Mouse (Mus musculus) CH12.LX (cell line): ENCODE measurements around the gene 4930503B20Rik. TPM values are rescaled to one million over a fixed set of nuclear protein-coding genes. Genes with fewer than 3 reads are reported as not detected.

Source experiments
- DNase-seq: peaks from one replicate; pipeline ENCODE4 v3.0.0-alpha.2; 2013; ENCODE audit errors: extremely low read depth
- H3K27ac ChIP-seq: 2 replicates; pipeline ENCODE4 v1.5.1; 2012; ENCODE audit warnings: low read depth, mild to moderate bottlenecking, control low read depth, moderate library complexity; ENCODE audit not compliant: insufficient read depth
- H3K27me3 ChIP-seq: replicated peaks from 2 replicates; pipeline ENCODE3; 2012; ENCODE audit warnings: inconsistent platforms
- H3K36me3 ChIP-seq, 2 experiments: replicated peaks in 1 of 2; 2 replicates each; pipeline versions ENCODE3 to v1.6.1; 2012; ENCODE audit warnings: inconsistent platforms in 1 of 2, low read length in 1 of 2, mild to moderate bottlenecking in 1 of 2, mixed read lengths in 1 of 2, moderate library complexity in 1 of 2; ENCODE audit not compliant: control insufficient read depth in 1 of 2, insufficient read depth in 1 of 2
- H3K4me1 ChIP-seq, 2 experiments: 2 replicates each; pipeline ENCODE4 v1.6.1; 2012; ENCODE audit warnings: inconsistent platforms in 1 of 2, moderate library complexity in 1 of 2; ENCODE audit not compliant: insufficient read depth in 2 of 2, control insufficient read depth in 1 of 2
- H3K4me2 ChIP-seq: 2 replicates; pipeline ENCODE4 v1.6.1; 2012; ENCODE audit warnings: low read depth, mild to moderate bottlenecking, control low read depth; ENCODE audit not compliant: poor library complexity, insufficient read depth, severe bottlenecking
- H3K4me3 ChIP-seq, 3 experiments: fragments of 150-350 bp in 1 of 3; sonication (generic) in 1 of 3; replicated peaks in 1 of 3; 2 replicates each; pipeline versions ENCODE3 to v1.5.1; 2011 to 2012; ENCODE audit warnings: low read depth in 2 of 3, low read length in 2 of 3, mild to moderate bottlenecking in 2 of 3, moderate library complexity in 2 of 3, control low read depth in 1 of 3, improper control_type of control experiment in 1 of 3, inconsistent platforms in 1 of 3, mixed read lengths in 1 of 3; ENCODE audit not compliant: poor library complexity in 1 of 3
- H3K79me2 ChIP-seq: replicated peaks from 2 replicates; pipeline ENCODE4 v1.6.1; 2012; ENCODE audit warnings: mild to moderate bottlenecking, moderate library complexity; ENCODE audit not compliant: control insufficient read depth, poor library complexity, insufficient read depth, severe bottlenecking; ENCODE audit errors: extremely low read depth
- H3K9ac ChIP-seq: 2 replicates; pipeline ENCODE4 v1.6.1; 2012; ENCODE audit warnings: low read depth, mild to moderate bottlenecking, control low read depth, moderate library complexity; ENCODE audit not compliant: insufficient read depth
- H3K9me3 ChIP-seq: replicated peaks from 2 replicates; pipeline ENCODE3; 2012; ENCODE audit warnings: low read length, inconsistent platforms, mixed read lengths
- BHLHE40 ChIP-seq: IDR thresholded peaks from 2 replicates; pipeline ENCODE4 v1.6.1; 2011; ENCODE audit warnings: mild to moderate bottlenecking, low read depth, low read length, improper control_type of control experiment
- CHD2 ChIP-seq: IDR thresholded peaks from 2 replicates; pipeline ENCODE4 v1.6.1; 2011; ENCODE audit warnings: low read length, improper control_type of control experiment
- CTCF ChIP-seq, 2 experiments: IDR thresholded peaks in 1 of 2; conservative IDR thresholded peaks in 1 of 2; 2 replicates each; pipeline ENCODE4 v1.5.1; 2011 to 2012; ENCODE audit warnings: low read depth in 2 of 2, low read length in 2 of 2, improper control_type of control experiment in 1 of 2, inconsistent platforms in 1 of 2, mild to moderate bottlenecking in 1 of 2, moderate library complexity in 1 of 2
- ELF1 ChIP-seq: IDR thresholded peaks from 2 replicates; pipeline ENCODE4 v1.6.1; 2014; ENCODE audit warnings: low read depth, mild to moderate bottlenecking, inconsistent platforms, low read length, improper control_type of control experiment
- ETS1 ChIP-seq: conservative IDR thresholded peaks from 2 replicates; pipeline ENCODE4 v1.6.1; 2012; ENCODE audit warnings: low read depth, mild to moderate bottlenecking, inconsistent platforms, low read length, improper control_type of control experiment, moderate library complexity
- GABPA ChIP-seq: IDR thresholded peaks from 2 replicates; pipeline ENCODE4 v1.6.1; 2012; ENCODE audit warnings: low read depth, low read length, improper control_type of control experiment, inconsistent platforms; ENCODE audit not compliant: insufficient replicate concordance
- IRF4 ChIP-seq: IDR thresholded peaks from 2 replicates; pipeline ENCODE4 v1.6.1; 2014; ENCODE audit warnings: low read depth, mild to moderate bottlenecking, inconsistent platforms, low read length, improper control_type of control experiment
- MAFK ChIP-seq: IDR thresholded peaks from 2 replicates; pipeline ENCODE4 v1.6.1; 2011; ENCODE audit warnings: low read length, improper control_type of control experiment; ENCODE audit not compliant: insufficient replicate concordance
- MAX ChIP-seq: IDR thresholded peaks from 2 replicates; pipeline ENCODE4 v1.6.1; 2011; ENCODE audit warnings: low read length, improper control_type of control experiment
- MYC ChIP-seq: IDR thresholded peaks from 2 replicates; pipeline ENCODE4 v1.6.1; 2011; ENCODE audit warnings: low read depth, mild to moderate bottlenecking, improper control_type of control experiment, low read length
- NRF1 ChIP-seq: IDR thresholded peaks from 2 replicates; pipeline ENCODE4 v1.6.1; 2014; ENCODE audit warnings: low read depth, mild to moderate bottlenecking, inconsistent platforms, low read length, improper control_type of control experiment, moderate library complexity
- PAX5 ChIP-seq: IDR thresholded peaks from 2 replicates; pipeline ENCODE4 v1.6.1; 2012; ENCODE audit warnings: low read length, inconsistent platforms, mixed read lengths
- POLR2AphosphoS2 ChIP-seq: IDR thresholded peaks from 2 replicates; pipeline ENCODE4 v1.6.1; 2011; ENCODE audit warnings: low read depth, low read length, improper control_type of control experiment
- SMC3 ChIP-seq: IDR thresholded peaks from 2 replicates; pipeline ENCODE4 v1.6.1; 2011; ENCODE audit warnings: low read depth, low read length, improper control_type of control experiment
- TCF12 ChIP-seq: IDR thresholded peaks from 2 replicates; pipeline ENCODE4 v1.6.1; 2014; ENCODE audit warnings: low read depth, mild to moderate bottlenecking, inconsistent platforms, low read length, improper control_type of control experiment
- USF1 ChIP-seq: IDR thresholded peaks from 2 replicates; pipeline ENCODE4 v1.6.1; 2014; ENCODE audit warnings: low read depth, mild to moderate bottlenecking, inconsistent platforms, low read length, improper control_type of control experiment
- ZKSCAN1 ChIP-seq: IDR thresholded peaks from 2 replicates; pipeline ENCODE4 v1.6.1; 2012; ENCODE audit warnings: low read depth, inconsistent platforms, low read length, improper control_type of control experiment, borderline replicate concordance
- ZMIZ1 ChIP-seq: IDR thresholded peaks from 2 replicates; pipeline ENCODE4 v1.6.1; 2012; ENCODE audit warnings: low read depth, mild to moderate bottlenecking, inconsistent platforms, low read length, improper control_type of control experiment
- ZNF384 ChIP-seq: IDR thresholded peaks from 2 replicates; pipeline ENCODE4 v1.6.1; 2012; ENCODE audit warnings: low read depth, low read length, improper control_type of control experiment, inconsistent platforms
- dilution Hi-C: fragments of 300-500 bp; cut with MboI; formaldehyde crosslinking; loops from 2 replicates; pipeline ENCODE4 v1.14.3; 2020; ENCODE audit warnings: low sequenced_read_pairs; ENCODE audit not compliant: extremely low pct_unique_long_range_greater_than_20kb, extremely low pct_ligation_motif_present
- in situ Hi-C: fragments of 300-500 bp; cut with MboI; formaldehyde crosslinking; loops from 3 replicates; pipeline ENCODE4 v1.14.3; 2019; ENCODE audit warnings: low sequenced_read_pairs, low pct_ligation_motif_present, low pct_unique_long_range_greater_than_20kb, mixed read lengths
- polyA plus RNA-seq: library from polyadenylated mRNA; unstranded; fragments of >175 nt; gene quantifications from 2 replicates; pipeline ENCODE4 v1.2.1, GENCODE M21; 2012; ENCODE audit warnings: low read depth; ENCODE audit not compliant: insufficient read length
- total RNA-seq, 2 experiments: library from RNA; depleted of rRNA; stranded (reverse); fragments of 300-350 nt in 1 of 2; fragments of >200 nt in 1 of 2; gene quantifications; 2 replicates each; pipeline ENCODE4 v1.2.3; 2012 to 2014

The 4930503B20Rik gene
- total and polyA plus RNA-seq, 3 experiments: not detected

DNA sequence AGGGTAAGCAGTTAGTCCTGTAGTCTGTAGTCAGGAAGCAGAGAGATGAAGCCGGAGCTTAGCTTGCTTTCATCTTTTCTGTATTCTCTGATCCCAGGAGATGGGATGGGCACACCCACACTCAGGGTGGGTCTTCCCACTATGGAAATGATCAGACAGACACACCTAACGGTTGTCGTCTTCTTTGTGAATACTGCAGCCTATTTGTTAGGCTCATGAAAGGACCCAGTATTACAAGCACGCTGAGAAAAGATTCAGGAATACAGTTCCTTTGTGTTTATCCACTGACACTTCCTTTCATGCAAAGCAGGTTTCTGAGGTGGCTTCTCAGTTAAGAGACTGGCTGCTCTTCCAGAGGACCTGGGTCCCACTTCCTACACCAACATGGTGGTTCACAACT is 39.9 kb downstream of the 4930503B20Rik start:
- in situ Hi-C loops: no loop called here
- no peaks in the 10 kb centered on the region for H3K36me3 ChIP-seq
- TF ChIP-seq SMC3: no peak
- no peak for TF ChIP-seq CHD2
- no peak for TF ChIP-seq ELF1
- no peak for TF ChIP-seq MAFK
- no peak for TF ChIP-seq ZNF384
- no peak for TF ChIP-seq TCF12
- TF ChIP-seq ZMIZ1: no peak
- TF ChIP-seq NRF1: no peak
- TF ChIP-seq BHLHE40: no peak
- no peak for TF ChIP-seq POLR2AphosphoS2
- no peak for TF ChIP-seq PAX5
- no peak for TF ChIP-seq ZKSCAN1
- peaks cover 4 to 23% of the 10 kb centered on the region in 2 experiments for H3K4me1 ChIP-seq
- H3K4me2 ChIP-seq: no peak overlapping the region
- no peaks in the 10 kb centered on the region for H3K79me2 ChIP-seq
- dilution Hi-C loops: no loop called here
- H3K27me3 ChIP-seq: no peaks in the 10 kb centered on the region
- H3K27ac ChIP-seq: no peak overlapping the region
- H3K9ac ChIP-seq: no peak overlapping the region
- no peak for DNase-seq
- H3K4me3 ChIP-seq: no peak overlapping the region
- no peaks in the 10 kb centered on the region for H3K9me3 ChIP-seq

DNA sequence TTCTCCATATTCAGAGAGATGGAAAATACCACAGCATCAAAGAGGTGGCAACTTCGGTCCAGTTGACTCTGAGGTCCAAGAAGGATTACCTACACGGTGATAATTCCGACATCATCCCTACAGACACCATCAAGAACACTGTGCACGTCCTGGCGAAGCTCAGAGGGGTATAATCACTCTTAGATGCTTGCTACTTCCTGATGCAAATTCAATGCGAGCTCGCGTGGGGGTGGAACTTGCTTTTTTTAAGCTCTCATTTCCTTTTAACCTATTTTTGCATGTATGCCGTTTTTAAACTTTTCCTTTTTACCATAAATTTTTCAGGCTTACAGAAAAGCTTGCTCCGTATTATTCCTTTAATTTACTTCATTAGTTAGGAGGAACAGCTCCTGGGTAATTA is 40.8 kb downstream of the 4930503B20Rik start:
- Histone ChIP-seq H3K4me2 (peak overlapping the region; percentile 84), H3K4me1 (peaks cover 4 to 22% of the 10 kb centered on the region in 2 experiments), H3K9ac (no peak overlapping the region), H3K79me2 (no peaks in the 10 kb centered on the region), H3K9me3 (no peaks in the 10 kb centered on the region), H3K36me3 (no peaks in the 10 kb centered on the region), H3K4me3 (no peak overlapping the region), H3K27me3 (no peaks in the 10 kb centered on the region), H3K27ac (no peak overlapping the region)
- dilution Hi-C loops: no loop called here
- in situ Hi-C loops: no loop called here
- TF ChIP-seq ZNF384: peak; percentile 42; the same call in 1 of the 2 replicates
- no peak for TF ChIP-seq IRF4
- TF ChIP-seq BHLHE40: no peak
- peak; percentile 54; the same call in 1 of the 2 replicates for TF ChIP-seq ELF1
- peak; percentile 32 for DNase-seq

DNA sequence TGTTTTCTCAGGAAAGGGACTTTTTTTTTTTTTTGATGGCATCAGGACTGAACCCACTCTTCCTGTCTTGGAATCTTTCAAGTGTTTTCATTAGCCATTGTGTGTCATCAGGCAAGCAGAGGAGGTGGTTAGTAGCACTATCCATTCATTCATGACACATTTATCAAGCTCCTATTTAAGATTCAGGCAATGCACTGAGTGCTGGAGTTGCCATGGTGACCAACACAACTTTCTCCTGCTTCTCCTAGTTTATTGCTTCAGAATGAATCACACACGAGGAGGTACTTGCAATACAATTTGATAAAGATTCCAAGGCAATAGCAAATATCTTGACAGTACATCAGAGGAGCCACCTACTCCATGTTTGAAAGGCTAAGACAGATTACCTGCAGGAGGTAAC is 43.7 kb downstream of the 4930503B20Rik start:
- DNase-seq: no peak
- in situ Hi-C loops: no loop called here
- H3K36me3 ChIP-seq: no peaks in the 10 kb centered on the region
- no peak for TF ChIP-seq GABPA
- TF ChIP-seq USF1: no peak
- no peak for TF ChIP-seq MYC
- no peak for TF ChIP-seq MAX
- no peak for TF ChIP-seq ETS1
- no peak for TF ChIP-seq CTCF (conservative IDR thresholded peaks at IDR 0.05 in 1 of 2, IDR thresholded peaks at IDR 0.05 in 1 of 2; ENCODE audit: low read depth in 2 of 2, low read length in 2 of 2)
- no peak for TF ChIP-seq TCF12
- TF ChIP-seq PAX5: no peak
- dilution Hi-C loops: no loop called here
- H3K4me1 ChIP-seq: peaks cover 4 to 22% of the 10 kb centered on the region in 2 experiments
- H3K9ac ChIP-seq: no peak overlapping the region
- H3K4me3 ChIP-seq: no peak overlapping the region
- no peaks in the 10 kb centered on the region for H3K79me2 ChIP-seq
- no peak overlapping the region for H3K27ac ChIP-seq
- no peaks in the 10 kb centered on the region for H3K9me3 ChIP-seq
- no peak overlapping the region for H3K4me2 ChIP-seq
- no peaks in the 10 kb centered on the region for H3K27me3 ChIP-seq
